Mouse (Mus musculus): Measurements from ENCODE around the gene Wnt7a. TPM values are rescaled to one million over a fixed set of nuclear protein-coding genes. Genes with fewer than 3 reads are reported as not detected.

The Wnt7a gene
- polyA plus RNA-seq, 1 experiment from 2014 or later = 10.4 TPM

GRCm38 (mm10) chr6:91346906-91347156, 64.3 kb downstream of the Wnt7a start:
- POLR2A ChIA-PET = no interaction called here
- H3K27me3 ChIP-seq = no peaks in the 10 kb centered on the region
- no peak for DNase-seq (ENCODE audit: low read depth, low spot score)
- no peak for ATAC-seq
- in situ Hi-C loops (cut with MboI; ENCODE audit: low pct_unique_long_range_greater_than_20kb) = no loop called here
- TF ChIP-seq CTCF (IDR thresholded peaks at IDR 0.05) = no peak
- CTCF ChIA-PET = interaction anchor here (1.3 kb wide), 1 partner anchor 12 kb away, joined by 3 read pairs; no protein-coding TSS in a partner anchor

GRCm38 (mm10) chr6:91346071-91346905, 64.9 kb downstream of the Wnt7a start:
- no peak for DNase-seq (ENCODE audit: low read depth, low spot score)
- ChIA-PET POLR2A (no interaction called here), CTCF (interaction anchor here (1.3 kb wide), 1 partner anchor 12 kb away, joined by 3 read pairs; no protein-coding TSS in a partner anchor)
- in situ Hi-C loops (cut with MboI; ENCODE audit: low pct_unique_long_range_greater_than_20kb) = no loop called here
- no peak for ATAC-seq
- no peak for TF ChIP-seq CTCF (IDR thresholded peaks at IDR 0.05)
- no peaks in the 10 kb centered on the region for H3K27me3 ChIP-seq

GRCm38 (mm10) chr6:91345091-91345490, 66.1 kb downstream of the Wnt7a start:
- no peak for TF ChIP-seq CTCF (IDR thresholded peaks at IDR 0.05)
- no peaks in the 10 kb centered on the region for H3K27me3 ChIP-seq
- no peak for DNase-seq (ENCODE audit: low read depth, low spot score)
- in situ Hi-C loops (cut with MboI; ENCODE audit: low pct_unique_long_range_greater_than_20kb) = no loop called here
- CTCF ChIA-PET = no interaction called here
- no peak for ATAC-seq
- POLR2A ChIA-PET = interaction anchor here (0.6 kb wide), 1 partner anchor 208 kb away, joined by 4 read pairs; no protein-coding TSS in a partner anchor

- no peak for TF ChIP-seq CTCF (IDR thresholded peaks at IDR 0.05)
- no peak for ATAC-seq
- POLR2A ChIA-PET = no interaction called here
Observed at GRCm38 (mm10) chr6:91339612-91340246, 71.4 kb downstream of the Wnt7a start.

GRCm38 (mm10) chr6:91335470-91335869, 75.7 kb downstream of the Wnt7a start:
- no peaks in the 10 kb centered on the region for H3K27me3 ChIP-seq
- DNase-seq (ENCODE audit: low read depth, low spot score) (no peak), ATAC-seq (no peak)
- in situ Hi-C loops (cut with MboI; ENCODE audit: low pct_unique_long_range_greater_than_20kb) = no loop called here
- no peak for TF ChIP-seq CTCF (IDR thresholded peaks at IDR 0.05)
- ChIA-PET CTCF (no interaction called here), POLR2A (interaction anchor here (1.5 kb wide), 1 partner anchor 15 kb away, joined by 4 read pairs; no protein-coding TSS in a partner anchor)

More at GRCm38 (mm10) chr6:91339612-91340246, 71.4 kb downstream of the Wnt7a start:
- H3K27me3 ChIP-seq = no peaks in the 10 kb centered on the region
- no peak for DNase-seq (ENCODE audit: low read depth, low spot score)
- in situ Hi-C loops (cut with MboI; ENCODE audit: low pct_unique_long_range_greater_than_20kb) = no loop called here
- CTCF ChIA-PET = no interaction called here

DNA sequence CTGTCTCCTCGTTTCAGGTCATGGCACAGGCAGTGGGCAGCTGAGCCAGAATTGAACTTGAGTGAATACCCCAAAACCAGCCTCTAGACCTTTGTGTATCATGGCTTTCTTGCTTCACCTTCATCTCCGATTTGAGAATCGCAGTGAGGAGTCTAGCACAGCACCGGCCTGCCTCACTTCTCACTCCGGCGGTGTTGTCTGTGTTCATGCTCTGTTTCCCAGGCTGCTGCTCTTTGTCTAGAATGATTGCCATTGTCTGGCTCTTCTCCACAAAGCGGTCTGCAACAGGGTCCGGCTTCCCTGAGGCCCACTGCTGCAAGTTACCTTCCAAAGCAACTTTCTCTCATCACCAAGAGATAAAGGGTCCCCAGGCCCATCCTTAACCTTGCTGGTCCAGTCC, 79.3 kb downstream of the Wnt7a start:
- in situ Hi-C loops (cut with MboI; ENCODE audit: low pct_unique_long_range_greater_than_20kb) = loop anchor here (5.0 kb wide), 1 partner anchor 35 kb away; no protein-coding TSS in a partner anchor
- ChIA-PET POLR2A (no interaction called here), CTCF (interaction anchor here (1.2 kb wide), 1 partner anchor 80 kb away, joined by 4 read pairs; the partner anchor contains the start of gene Wnt7a)
- no peaks in the 10 kb centered on the region for H3K27me3 ChIP-seq
- DNase-seq (ENCODE audit: low read depth, low spot score) = no peak
- ATAC-seq = no peak
- TF ChIP-seq CTCF (IDR thresholded peaks at IDR 0.05) = no peak

- no peaks in the 10 kb centered on the region for H3K27me3 ChIP-seq
- POLR2A ChIA-PET = no interaction called here
Observed at GRCm38 (mm10) chr6:91325556-91325955, 85.6 kb downstream of the Wnt7a start.

DNA sequence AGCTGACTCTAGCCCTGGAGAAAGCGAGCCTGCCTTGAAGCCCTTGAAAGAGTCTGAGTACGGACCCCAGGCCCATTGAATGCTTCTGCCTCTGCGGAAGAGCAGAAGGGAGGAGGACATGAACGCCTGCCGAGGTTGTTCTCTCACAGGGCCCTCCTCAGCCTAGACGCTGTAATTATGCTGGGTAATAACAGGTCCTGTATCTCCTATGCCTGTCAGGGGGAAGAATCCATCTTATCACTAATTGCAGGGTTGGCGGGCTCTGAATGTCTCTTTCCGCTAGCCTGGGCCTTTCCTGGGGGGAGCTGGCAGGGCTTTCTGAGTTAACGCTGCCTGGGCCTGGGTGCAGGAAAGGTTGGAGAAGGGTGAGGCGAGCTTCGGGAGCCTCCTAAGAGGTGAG, 86.4 kb downstream of the Wnt7a start:
- CTCF ChIA-PET = interaction anchor here (1.0 kb wide), 1 partner anchor 20 kb away, joined by 3 read pairs; no protein-coding TSS in a partner anchor
- POLR2A ChIA-PET = no interaction called here
- no peaks in the 10 kb centered on the region for H3K27me3 ChIP-seq
- TF ChIP-seq CTCF (IDR thresholded peaks at IDR 0.05) = no peak
- ATAC-seq (no peak), DNase-seq (ENCODE audit: low read depth, low spot score) (no peak)
- in situ Hi-C loops (cut with MboI; ENCODE audit: low pct_unique_long_range_greater_than_20kb) = no loop called here

More at GRCm38 (mm10) chr6:91325556-91325955, 85.6 kb downstream of the Wnt7a start:
- CTCF ChIA-PET = interaction anchor here (1.0 kb wide), 1 partner anchor 21 kb away, joined by 3 read pairs; no protein-coding TSS in a partner anchor
- no peak for TF ChIP-seq CTCF (IDR thresholded peaks at IDR 0.05)
- DNase-seq (ENCODE audit: low read depth, low spot score) (no peak), ATAC-seq (no peak)
- in situ Hi-C loops (cut with MboI; ENCODE audit: low pct_unique_long_range_greater_than_20kb) = no loop called here

- POLR2A ChIA-PET = no interaction called here
- CTCF ChIA-PET = no interaction called here
- ATAC-seq (no peak), DNase-seq (ENCODE audit: low read depth, low spot score) (no peak)
- in situ Hi-C loops (cut with MboI; ENCODE audit: low pct_unique_long_range_greater_than_20kb) = no loop called here
- TF ChIP-seq CTCF (IDR thresholded peaks at IDR 0.05) = no peak
- H3K27me3 ChIP-seq = no peaks in the 10 kb centered on the region
Observed at GRCm38 (mm10) chr6:91322001-91322772, 89.0 kb downstream of the Wnt7a start.

Other genes starting within 250 kb of the Wnt7a start
- 2.9 TPM for gene Fbln2, start 198.9 kb downstream of the Wnt7a start, polyA plus RNA-seq (2021)
- gene Chchd4, start 62.2 kb upstream of the Wnt7a start, polyA plus RNA-seq (2021) = 24.0 TPM
- gene Tmem43, start 62.3 kb upstream of the Wnt7a start, polyA plus RNA-seq (2021) = 59.2 TPM
- gene Xpc, start 104.5 kb upstream of the Wnt7a start, polyA plus RNA-seq (2021) = 45.1 TPM
- 82.6 TPM for gene Lsm3, start 104.6 kb upstream of the Wnt7a start, polyA plus RNA-seq (2021)

All from Patski (cell line).